Mouse (Mus musculus): ENCODE results near the gene Dgcr8.

DNA sequence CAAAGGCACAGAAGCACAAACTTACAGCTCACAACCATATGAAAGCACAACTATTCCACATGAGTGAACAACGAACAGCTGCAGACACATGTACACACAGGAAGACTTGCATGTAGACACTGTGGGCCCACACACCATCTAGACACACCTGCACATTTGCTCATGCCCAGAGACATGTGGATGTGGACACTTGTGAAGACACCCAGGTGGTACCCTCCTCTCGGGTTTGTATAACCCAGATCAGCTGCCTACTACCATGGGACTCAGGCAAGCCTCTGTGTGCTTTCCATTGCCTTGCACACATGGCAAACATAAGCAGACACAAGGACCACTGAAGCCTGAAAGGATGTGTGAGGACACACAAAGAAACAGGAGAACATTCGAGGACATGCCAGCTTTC lies 58.0 kb downstream of the Dgcr8 start:
- TF ChIP-seq CTCF (IDR thresholded peaks at IDR 0.05; ENCODE audit: low read depth) (no peak), EP300 (IDR thresholded peaks at IDR 0.05; ENCODE audit: low read depth) (no peak)
